Mouse (Mus musculus) urinary bladder, adult 2 months (tissue): ENCODE results near the gene Cmtm1. TPM values are rescaled to one million over a fixed set of nuclear protein-coding genes. Genes with fewer than 3 reads are reported as not detected.
"Not testable (repeated sequence)": the region's sequence is repeated elsewhere in the genome, so short reads cannot be mapped to it uniquely, and the experiment has no call there.

Experiments used
- DNase-seq: peaks from one replicate; pipeline ENCODE4 v3.0.0; 2022; ENCODE audit warnings: low spot score
- polyA plus RNA-seq: library from polyadenylated mRNA; depleted of rRNA; stranded (reverse); fragments of >200 nt; gene quantifications from 2 replicates; pipeline ENCODE4 v1.2.3, GENCODE M21; 2012; rRNA removed

Cmtm1 gene
- not detected in 2 replicates for polyA plus RNA-seq

DNA sequence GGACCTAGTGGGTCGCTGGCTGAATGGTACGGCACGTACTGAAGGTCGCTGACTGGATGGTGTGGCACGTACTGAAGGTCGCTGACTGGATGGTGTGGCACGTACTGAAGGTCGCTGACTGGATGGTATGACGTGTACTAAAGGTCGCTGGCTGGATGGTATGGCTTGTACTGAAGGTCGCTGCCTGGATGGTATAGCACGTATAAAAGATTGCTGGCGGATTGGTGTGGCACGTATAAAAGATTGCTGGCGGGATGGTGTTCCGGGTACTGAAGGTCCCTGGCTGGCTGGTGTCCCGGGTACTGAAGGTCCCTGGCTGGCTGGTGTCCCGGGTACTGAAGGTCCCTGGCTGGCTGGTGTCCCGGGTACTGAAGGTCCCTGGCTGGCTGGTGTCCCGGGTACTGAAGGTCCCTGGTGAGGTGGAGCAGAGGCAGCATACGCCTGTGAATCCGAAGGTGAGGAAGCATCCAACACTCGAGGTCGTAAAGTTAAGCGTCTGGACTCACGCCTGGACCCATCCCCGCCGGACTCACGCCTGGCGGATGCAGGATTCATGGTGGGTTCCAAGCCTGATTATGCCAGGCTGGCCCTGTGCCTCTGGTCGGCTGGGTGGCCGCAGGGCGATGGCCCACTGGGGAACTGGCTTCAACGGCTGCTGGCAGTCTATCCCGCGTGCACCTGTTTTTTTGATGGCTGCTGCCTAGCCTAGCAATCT, at the start of gene Cmtm1, which contains the start of gene Gm45711:
Gene Cmtm1, minus strand, starts transcription at position 705 of the 715 bp plus-strand sequence.
Gene Gm45711, minus strand, starts transcription at position 641 of the 715 bp plus-strand sequence.
- DNase-seq = not testable (repeated sequence)

DNA sequence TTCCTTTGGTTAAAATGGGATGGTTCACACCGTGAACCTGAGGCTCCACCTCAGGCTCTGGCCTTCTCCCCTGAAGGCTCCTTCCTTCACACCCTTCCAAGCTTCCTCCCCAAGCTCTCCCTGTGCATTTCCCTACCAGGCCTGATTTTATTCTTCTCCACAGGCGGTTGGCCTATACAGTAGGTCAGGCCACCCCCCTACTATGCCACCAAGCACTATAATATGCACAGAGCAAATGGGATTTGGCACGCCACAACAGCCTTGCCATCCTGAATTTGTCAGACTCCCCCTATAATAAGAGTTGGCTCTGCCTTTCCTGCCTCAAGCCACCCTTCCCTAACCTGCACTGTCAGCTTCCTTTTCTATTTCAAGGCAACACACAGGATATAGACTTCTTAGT, 48.7 kb upstream of the Cmtm1 start:
- DNase-seq = no peak

DNA sequence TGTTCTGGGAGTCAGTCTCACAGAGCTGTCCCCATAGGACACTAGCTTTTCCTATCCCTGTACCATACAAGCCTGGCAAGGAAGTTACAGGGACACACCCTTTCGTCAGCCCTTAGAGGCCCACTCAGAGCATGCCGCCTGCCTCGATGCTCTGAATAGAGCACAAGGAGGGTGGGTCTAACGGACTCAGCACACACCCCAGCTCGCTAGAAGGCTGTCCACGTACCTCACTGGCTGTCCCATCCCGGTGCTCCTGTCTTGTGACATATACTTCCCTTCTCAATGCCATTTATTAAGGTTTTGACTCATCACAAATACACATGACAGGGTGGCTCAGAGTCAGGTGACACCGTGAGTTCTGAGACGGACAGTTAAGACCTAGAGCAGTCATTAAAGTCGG, 44.6 kb upstream of the Cmtm1 start:
- no peak for DNase-seq

DNA sequence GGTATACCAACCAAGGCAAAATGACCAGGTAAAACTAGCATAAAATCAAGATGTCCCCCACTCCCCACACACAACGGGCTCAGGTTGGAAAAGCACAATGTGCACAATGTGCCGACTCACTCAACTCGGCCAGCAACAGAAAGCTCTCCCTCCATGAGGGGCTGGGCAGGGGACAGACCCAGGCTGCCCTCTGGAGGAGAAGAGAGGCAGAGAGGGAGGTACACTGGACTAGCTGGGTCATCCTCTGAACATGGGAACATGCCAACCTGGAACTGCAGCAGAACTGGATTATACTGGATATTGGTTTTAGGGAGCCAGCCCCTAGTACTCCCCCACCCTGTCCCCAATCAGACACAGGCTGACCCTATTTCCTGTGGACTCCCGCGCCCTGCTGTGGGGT, 43.2 kb upstream of the Cmtm1 start:
- DNase-seq = no peak

DNA sequence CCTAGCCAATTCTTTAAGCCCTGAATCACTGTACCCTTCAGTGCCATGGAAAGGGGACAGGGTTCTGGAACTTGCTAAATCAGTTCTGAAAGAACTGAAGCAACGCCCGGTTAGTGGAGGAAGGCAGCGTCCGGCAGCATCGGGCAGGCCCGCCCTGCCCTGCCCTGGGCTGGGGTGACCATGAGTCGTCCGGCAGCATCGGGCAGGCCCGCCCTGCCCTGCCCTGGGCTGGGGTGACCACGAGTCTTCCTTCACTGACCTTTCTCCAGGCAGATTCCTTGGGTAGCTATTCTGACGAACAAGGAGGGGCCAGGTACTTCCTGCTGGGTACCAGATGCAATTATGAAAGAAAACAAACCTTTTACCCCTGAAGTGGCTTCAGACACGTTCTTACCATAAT, 40.1 kb upstream of the Cmtm1 start:
- DNase-seq = no peak

DNA sequence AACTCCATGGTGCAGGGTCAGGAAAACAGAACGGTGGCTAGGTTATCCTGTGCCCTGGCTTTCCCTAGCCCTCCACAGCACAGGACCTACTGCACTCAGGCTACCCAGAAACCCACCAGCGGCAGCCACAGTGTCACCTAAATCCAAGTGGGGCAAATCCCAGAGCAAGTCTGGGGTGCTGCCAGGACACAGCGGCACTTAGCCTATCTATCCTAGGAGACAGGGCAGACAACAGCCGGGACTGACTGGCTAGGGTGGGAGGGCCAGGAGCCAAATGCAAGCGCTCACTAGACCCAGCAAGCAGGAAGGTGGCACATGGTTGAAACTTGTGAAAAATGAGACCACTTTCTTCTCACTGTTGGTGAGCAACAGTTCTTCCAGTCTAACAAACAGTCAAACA, 39.0 kb upstream of the Cmtm1 start:
- DNase-seq = no peak

DNA sequence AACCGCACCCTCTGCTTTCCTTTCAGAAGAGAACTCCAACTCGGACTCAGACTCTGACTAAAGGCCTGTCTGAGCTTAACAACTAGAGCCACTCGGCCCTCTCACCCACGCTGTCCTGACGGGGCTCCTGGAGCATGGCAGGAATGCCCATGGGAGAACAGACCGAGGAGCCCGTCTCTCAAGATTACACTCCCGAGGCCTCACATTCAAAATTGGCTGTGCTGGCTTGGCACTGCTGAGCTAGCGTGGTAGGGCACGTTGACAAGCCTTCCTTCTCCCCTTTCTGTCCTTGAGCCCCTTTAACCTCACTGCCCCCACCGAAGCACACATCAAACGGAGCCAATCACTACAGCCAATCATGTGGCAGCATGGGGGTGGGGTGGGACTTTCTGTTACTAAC, 36.8 kb upstream of the Cmtm1 start:
- no peak for DNase-seq

DNA sequence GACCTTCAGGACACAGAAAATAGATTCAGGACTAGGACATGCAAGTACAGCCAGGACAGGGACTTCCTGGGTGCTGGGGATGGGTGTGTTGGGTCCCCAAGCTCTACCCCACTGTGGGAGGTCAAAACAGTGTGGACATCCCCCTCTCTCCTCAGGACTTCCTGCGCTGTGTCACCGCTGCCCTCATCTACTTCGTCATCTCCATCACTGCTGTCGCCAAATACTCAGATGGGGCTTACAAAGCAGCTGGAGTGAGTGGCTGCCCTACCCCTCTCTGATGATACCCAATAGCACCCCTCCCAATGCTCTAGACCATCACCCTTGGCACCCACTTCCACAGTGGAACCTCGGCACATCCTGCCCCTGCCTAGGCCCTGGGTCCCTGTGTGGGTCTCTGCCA, 34.7 kb upstream of the Cmtm1 start:
- DNase-seq = no peak

DNA sequence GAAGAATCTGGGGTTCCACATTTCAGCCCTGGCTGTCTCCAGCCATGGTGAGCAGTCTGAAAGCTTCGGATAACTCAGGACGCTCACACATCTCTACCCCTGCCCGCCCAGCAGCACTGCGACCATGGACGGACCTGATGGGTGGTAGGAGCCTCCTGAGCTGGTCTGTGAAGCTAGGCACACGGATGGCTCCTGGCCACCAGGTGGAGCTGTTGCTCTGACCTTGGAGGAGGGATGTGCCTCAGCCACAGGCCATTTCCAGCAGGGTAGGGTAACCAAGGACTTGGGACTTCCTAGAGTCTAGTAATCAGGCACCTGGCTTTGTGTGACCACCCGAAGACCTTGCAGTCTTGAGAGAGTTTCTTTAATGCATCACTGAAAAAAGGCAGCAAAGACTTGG, 34.0 kb upstream of the Cmtm1 start:
- peak; percentile 84 for DNase-seq

DNA sequence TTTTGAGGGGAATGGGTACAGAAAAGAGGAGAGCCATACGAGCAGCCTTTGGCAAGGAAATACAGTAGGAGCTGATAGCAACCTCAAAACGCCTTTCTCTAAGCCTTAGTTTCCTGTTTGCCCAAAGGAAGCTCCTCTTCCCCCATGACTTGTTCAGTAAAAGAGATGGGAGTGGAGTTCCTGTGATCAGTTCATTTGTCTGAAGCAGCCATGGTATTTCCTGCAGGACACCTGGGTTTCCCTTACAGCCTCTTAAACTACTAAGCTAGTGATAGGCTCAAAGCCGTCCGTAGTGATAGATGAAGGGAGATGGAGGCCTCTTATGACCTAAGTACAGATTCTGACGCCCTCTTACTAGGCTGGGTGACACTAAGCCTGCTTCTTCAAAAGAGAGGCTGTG, 32.5 kb upstream of the Cmtm1 start:
- DNase-seq = no peak

DNA sequence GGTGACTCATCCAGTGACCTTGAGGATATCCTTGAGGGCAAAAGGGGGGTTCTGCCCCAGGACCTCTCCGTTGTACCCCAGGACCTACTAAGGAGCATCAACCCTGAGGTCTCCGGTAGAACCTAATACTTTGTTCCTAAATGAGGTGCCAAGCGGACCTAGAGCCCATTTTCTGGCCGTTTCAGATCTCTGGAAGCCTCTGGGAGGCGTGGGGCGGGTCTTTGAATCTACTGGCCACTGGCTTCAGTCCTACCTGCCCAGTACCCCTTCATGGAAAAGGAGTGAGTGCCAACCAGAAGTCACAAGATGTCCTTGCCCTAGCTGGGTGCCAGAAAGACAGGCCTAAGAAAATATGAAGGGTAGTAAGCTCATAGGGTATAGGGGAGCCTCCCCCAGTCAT, 31.7 kb upstream of the Cmtm1 start:
- no peak for DNase-seq

DNA sequence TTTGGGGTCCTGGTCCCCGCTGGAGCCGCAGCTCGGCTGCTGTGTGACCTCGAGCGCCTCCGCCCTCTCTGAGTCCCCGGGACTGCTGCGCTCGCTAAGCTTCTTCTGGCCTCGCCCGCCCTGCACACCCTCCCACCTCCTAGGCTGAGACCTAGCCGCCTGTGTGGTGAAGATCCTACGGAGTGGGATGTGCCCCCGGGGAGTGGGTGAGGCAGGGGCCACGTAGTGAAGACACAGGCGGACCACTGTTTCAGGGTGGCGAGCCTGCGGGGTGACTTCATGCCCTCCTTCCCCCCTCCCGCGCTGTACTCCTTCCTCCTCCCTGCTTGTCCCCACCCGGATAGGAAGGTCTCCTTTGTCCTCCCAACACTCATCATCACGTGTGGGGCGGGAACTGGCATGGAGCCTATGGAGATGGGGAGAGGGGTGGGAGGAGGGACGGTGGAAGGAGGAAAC, 31.2 kb upstream of the Cmtm1 start:
- DNase-seq = no peak

DNA sequence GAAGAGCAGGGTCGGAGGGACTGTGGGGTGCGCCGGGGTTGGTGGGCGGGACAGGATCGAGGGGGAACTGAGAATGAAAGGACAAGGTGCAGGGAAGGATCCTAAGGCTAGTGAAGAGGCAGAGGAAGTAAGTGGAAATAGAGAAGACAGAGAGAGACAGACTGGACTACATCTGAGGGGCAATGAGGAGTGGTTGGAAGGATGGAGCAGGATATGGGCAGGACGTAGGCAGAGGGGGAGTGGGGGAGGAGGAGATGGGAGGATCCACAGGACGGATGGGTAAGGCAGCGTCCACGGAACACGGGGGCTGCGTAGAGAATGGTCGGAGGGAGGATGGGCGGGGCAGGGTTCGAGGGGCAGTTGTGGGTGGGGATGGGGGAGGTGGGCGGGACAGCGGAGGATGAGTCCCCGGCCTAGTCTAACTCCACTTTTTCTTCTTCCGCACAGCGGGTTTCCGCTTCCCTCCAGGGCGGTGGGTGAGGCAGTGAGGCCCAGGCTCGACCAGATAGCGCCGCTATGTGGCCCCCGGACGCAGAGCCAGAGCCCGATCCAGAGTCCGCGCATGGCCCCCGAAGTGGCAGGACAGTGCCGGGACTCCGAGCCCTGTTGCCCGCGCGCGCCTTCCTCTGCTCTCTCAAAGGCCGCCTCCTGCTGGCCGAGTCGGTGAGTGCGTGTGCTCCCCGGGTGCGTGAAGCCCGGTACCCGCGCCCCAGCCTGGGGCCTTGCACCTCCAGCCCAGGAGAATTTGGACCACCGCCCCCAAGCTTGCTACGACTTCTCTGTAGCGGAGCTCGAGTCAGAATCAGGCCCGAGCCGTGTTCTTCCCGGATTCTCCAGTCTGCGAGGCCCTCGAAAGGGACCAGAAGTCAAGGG, 30.5 kb upstream of the Cmtm1 start:
- DNase-seq = peak; percentile 60

DNA sequence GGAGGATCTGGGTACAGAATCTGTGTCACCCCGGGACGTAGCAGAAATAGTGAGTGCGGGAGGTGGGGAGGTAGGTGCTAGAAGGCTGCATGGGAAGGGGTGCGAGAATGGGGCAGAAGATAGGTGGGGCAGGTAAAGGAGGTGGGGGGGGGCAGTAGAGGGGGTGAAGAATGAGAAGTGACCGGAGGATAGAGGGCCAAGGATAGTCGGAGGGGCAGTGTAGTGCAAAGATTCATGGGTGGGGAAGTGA, 30.0 kb upstream of the Cmtm1 start:
- DNase-seq = no peak

DNA sequence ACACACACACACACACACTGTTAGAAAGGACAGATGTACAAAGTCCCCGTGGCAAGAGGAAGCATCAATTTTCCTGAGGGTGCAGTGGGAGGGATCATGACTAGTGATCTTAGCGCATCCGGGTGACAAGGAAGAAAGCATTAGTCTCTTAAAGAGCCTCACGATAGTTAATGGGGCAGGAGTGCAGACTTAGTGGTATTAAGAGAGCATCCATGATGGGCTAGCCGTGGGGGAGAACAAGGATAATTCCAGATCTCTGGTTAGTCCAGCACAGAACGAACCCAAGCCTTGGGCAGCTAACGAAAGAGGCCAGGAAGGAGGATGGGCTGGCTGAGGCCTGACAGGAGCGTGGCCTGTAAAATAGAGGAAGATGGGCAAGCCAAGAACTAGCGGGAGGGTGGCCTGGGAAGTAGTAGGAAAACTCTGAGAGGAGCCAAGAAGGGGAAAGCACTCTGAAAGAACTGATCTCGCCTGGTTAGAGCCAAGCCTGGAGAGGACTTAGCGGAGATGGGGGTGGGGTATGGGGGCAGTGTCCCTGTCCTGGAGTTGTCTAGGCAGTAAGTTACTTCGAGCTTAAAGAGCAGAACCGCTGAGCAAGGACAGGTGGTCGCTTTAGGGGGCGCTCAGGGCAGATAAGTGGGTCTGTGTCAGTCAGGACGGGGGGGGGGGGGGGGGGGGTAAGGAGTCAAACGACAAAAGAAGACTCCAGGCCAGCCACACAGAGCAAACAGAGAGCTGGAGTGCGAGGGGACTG, 29.5 kb upstream of the Cmtm1 start, which contains the start of gene Cmtm3:
Gene Cmtm3, plus strand, starts transcription at position 182 of the 754 bp plus-strand sequence.
- no peak for DNase-seq

DNA sequence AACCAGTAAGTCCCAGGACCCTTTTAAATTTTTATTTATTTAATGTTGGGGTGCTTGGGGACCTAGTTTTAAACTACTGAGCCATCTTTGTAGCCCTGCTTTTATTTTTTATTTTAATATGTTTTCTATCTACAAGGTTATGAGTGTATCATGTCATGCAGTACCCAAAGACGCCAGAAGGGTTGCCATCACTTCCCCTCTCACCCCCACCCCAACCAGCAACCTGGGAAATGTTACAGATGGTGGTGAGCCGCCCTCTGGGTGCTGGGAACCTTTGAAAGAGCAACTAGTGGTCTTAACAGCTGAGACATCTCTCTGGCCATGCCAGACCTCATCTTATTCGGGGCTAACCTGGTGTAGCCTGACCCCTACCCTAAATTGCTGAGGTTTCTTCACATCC, 27.9 kb upstream of the Cmtm1 start:
- DNase-seq = no peak

DNA sequence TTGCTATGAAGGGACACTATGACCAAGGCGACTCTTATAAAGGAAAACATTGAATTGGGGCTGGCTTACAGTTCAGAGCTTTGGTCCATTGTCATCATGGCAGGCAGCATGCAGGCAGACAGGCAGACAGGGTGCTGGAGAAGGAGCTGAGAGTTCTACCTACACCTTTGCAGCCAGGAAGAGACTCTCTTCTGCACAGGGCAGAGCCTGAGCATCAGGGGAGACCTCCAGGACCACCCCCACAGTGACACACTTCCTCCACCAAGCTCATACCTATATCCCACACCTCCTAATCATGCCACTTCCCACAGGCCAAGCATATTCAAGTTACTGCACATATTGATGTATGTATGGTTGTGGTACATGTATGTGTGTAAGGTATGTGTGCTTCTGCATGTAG, 26.9 kb upstream of the Cmtm1 start:
- DNase-seq = no peak

DNA sequence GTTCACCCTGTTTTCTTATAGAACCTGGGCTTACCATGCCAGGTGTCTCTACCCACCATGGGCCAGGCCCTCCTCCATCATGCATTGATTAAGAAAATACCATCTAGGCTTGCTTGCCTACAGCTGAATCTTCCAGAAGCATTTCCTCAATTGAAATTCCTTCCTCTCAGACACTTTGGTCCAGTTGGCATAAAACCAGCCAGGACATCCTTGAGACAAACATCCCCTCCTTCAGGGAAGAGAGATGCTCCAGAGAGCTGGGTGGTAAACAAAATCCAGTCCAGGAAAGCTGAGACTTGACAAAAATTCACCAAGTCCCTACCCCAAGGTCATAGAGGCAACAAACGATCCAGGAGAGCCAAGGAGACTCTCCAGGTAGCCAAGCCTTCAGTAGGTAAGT, 24.3 kb upstream of the Cmtm1 start:
- DNase-seq = no peak

DNA sequence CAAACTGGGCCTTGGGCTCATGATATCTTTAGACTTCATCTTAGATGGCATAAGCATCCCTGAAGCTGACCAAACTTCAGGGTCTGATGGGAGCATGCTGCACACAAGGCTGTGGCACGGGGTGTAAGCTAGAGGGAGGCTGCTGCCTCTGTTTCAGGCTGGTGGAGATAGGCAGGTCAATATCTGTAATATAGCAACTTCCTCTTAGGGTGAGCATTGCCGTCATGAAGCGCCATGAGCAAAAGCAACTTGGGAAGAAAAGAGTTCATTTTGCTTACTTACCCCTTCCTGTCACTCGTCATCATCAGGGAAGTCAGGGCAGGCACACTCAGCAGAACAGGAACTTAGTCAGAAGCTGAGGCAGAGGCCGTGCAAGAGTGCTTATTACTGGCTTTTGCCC, 23.8 kb upstream of the Cmtm1 start:
- DNase-seq = no peak

DNA sequence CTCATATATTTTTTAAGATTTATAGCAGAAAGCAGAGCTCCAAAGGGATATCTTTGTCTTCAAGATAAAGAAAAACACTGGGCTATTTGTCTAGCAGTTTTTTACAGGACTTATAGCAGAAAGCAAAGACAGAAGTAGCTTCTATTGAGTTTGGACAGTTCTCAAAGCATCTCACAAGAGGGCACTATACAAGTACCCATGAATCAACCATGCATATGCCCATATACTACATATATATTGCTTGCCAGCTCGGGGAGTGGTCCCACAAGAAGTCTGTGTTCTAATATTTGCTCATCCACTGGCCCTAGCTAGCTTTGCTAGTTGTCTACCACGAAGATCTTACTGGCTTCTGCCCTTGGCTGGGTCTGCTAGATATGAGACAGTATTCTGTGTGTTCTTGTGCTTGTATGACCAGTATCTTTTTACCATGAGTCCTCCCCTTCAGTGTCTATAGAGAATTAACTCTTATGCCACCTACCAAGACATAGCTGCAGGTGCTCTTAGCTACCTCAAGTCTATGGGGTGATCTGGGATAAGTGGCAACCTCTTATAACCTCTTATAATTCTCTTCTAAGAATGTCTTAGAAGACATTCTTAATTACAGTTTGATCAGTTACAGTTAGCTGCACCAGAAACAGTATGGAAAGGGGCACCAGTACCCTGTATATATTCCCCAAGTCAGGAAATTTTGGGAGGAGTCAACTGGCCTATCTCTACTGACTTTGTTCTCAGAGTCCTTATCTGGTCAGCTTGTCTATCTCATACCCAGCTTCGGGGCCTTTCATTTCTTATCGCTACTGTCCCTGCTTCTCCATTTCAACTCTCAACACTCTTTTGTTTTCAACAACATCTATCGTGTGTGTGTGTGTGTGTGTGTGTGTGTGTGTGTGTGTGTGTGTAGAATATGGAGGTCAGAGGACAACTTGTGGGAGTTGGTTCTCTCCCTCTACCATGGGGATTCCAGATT, 23.0 kb upstream of the Cmtm1 start:
- no peak for DNase-seq

DNA sequence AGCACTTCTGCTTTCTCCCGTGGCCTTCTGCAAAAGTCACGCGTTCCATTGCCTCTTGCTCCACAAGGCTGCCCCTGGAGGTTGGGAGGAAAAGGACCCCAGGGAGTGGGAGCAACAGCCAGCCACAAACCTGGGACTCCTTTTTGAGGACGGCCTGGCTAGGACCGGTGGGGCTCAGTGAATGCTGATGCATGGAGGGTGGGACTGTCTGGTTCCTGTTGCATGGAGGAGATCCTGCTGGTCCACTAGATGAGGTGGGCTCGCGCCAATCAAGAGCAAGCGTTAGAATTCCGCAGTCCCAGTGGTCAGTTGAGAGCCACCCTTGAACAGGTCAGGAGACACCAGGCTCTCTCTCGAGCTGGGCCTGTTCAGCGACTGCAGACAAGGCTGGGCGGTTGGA, 12.0 kb upstream of the Cmtm1 start, which contains the start of gene Cmtm2b:
Gene Cmtm2b, plus strand, starts transcription at position 301 of the 400 bp plus-strand sequence.
- not testable (repeated sequence) for DNase-seq
